Mouse (Mus musculus) layer of hippocampus, postnatal 14 days (tissue): ENCODE measurements around the gene Gna15. TPM values are rescaled to one million over a fixed set of nuclear protein-coding genes. Genes with fewer than 3 reads are reported as not detected.
A peak's percentile ranks its signal among the peaks of the same experiment; 100 is the strongest.

ENCODE experiments used
- DNase-seq, 2 experiments: peaks; one replicate each; pipeline ENCODE4 v3.0.0; 2021 to 2022; ENCODE audit warnings: low spot score in 2 of 2, mixed read lengths in 1 of 2
- total RNA-seq, 2 experiments: library from RNA; stranded (reverse); gene quantifications; 2 replicates each; pipeline ENCODE4 v1.2.3; 2021

Gna15 gene
- total RNA-seq, 2 experiments from 2014 or later: 2.4 to 4.2 TPM

GRCm38 (mm10) chr10:81523570-81523969, 455 bp downstream of the Gna15 start:
- DNase-seq: no peak

DNA sequence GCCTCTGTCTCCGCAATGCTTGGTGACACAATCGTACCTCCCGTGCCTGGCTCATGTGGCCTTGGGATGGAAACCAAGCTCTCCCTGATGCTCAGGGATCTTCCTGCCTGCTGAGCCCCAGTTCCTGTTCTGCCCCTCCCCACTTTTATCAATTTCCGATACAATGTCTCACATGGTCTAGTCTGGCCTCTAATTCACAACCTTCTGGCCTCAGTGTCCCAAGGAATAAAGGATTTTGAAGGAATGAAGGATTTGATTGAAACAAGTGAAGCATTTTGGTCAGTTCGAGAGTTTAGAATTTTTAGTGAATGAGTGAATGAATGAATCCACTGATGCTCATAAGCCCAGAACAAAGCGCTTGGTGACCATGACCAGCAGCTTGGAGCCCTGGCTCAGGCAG, 883 bp downstream of the Gna15 start:
- no peak for DNase-seq

DNA sequence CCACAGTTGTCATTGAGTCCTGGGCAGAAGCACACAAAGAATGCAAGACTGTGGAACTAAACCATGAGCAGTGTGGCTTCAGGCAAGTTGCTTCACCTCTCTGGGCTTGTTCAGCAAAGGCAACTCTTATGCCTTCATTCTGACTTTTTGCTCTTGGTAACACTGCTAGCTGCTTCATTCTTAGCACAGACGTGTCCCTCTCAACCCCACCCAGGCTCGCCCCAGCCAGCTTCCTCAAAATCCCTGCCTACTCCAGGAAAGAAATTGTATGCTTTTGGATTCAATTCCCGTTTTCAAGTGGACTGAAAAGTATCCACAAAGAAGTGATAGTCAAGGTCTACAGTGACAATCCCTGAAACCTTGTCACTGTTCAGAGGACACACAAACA, 4.1 kb downstream of the Gna15 start:
- DNase-seq: no peak

DNA sequence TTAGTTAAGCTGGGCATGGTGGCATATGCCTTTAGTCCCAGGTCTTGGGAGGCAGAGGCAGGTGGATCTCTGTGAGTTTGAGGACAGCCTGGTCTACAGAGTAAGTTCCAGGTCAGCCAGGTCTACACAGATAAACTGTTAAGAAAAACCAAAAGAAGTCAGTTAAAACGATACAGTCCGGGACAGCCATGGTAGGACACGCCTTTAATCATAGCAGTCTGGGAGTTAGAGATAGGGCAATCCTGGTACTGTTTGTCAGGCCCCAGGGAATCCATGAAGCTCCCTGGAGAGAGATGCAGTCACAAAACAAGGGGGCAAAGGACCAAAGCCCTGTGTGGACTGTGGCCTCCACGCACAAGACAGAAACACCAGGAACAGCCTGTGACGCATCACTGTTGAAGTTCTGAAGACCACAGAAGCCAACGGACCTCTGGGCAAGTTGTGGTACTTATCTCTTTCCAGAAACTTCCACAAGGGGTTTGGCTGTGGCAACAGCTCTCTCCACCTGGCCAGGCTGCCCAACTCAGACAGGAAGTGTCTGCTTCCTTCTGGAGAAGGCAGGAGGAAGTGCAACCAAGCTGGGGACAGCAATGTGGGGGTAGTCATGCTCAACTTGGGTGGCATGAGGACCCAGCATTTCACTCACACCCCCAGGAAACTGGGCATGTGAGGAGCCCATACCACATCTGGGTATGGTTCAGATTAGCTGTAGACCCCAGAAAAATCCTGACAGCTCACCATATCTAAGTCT, 4.6 kb downstream of the Gna15 start:
- no peak for DNase-seq

GRCm38 (mm10) chr10:81518546-81518945, 5.5 kb downstream of the Gna15 start:
- DNase-seq: peak in 1 of 2 experiments; percentile 51

GRCm38 (mm10) chr10:81517227-81517626, 6.8 kb downstream of the Gna15 start:
- no peak for DNase-seq

DNA sequence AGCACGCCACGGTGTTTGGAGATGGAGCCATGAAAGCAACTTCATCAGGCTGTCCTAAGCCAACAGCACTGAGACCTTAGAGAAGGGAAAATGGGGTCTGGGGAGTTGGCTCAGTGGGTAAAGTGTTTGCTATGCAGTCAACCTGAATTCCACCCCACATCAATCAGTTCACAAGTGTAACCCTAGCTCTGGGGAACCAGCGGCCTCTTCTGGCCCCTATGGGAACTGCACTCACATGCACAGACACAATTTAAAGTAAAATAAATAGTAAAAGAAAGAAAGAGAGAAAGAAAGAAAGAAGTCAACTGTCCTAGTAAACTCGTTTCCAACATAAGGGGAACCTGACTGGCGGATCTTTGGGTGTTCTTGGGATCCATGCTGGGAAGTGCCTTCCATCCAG, 10.2 kb downstream of the Gna15 start:
- no peak for DNase-seq

- no peak for DNase-seq
Observed at GRCm38 (mm10) chr10:81510246-81510810, 13.7 kb downstream of the Gna15 start.

- no peak for DNase-seq
Observed at GRCm38 (mm10) chr10:81507691-81508489, 16.1 kb downstream of the Gna15 start.

DNA sequence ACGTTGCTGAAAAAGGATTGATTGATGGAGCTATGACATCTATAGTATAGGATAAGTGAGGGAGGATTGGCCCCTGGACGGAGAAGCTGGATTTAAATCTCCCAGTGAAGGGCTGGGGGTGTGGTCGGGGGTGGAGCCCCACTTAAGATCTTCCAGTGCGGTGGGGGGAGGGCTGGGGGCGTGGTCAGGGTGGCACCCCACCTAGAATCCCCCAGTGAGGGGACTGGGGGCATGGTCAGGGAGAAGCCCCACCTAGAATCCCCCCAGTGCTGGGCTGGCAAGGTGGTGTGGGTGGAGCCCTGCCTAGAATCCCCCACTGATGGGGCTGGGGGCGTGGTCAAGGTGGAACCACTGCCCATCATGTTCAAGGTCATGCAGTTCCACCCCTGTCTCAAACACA, 16.9 kb downstream of the Gna15 start:
- DNase-seq: no peak

DNA sequence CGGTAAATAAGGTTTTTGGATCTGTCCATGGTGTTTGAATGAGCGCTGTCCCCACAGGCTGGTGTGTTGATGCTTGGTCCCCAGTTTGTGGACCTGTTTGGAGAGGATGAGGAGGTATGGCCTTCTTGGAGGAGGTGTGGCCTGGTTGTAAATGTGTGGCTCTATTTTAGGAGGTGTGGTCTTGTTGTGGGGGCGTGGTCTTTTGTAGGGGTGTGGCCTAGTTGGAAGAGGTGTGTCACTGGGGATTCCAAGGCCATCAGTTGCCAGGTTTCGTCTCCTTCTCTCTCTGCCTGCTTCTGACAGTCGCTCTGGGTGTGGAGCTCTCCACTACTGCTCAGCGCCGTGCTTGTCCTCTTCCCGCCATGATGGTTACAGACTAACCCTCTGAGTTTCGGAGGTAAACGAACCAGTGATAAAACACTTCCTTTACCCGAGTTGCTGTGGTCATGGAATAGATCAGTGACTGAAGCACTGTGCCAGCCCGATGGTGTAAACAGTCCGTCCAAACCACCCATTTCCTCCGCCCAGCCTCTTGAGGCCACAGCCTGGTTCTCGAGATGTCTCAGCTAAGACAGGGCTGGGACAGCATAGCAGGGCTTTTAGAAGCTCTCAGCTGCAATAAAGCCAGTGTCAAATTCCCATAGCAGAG, 18.9 kb downstream of the Gna15 start:
- no peak for DNase-seq

DNA sequence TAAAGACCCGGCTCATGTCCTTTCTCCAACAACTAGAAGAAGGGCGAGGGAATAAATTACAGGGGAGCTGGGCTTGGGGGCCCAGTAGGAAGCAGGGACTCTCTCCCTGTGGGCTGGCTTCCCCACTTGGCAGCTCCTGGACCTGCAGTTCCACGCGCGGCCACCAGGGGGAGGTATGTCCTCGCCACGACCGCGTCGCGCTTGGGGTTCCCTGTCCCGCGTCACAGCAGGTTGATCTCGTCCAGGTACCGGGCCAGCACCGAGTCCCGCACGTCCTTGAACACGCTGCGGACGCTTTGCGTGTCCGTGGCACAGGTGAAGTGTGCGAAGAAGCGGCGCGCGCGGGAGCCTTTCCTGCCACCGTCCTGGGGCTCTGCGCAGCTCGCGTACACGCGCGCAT, 21.4 kb downstream of the Gna15 start:
- peak; percentile 89 to 90 for DNase-seq

DNA sequence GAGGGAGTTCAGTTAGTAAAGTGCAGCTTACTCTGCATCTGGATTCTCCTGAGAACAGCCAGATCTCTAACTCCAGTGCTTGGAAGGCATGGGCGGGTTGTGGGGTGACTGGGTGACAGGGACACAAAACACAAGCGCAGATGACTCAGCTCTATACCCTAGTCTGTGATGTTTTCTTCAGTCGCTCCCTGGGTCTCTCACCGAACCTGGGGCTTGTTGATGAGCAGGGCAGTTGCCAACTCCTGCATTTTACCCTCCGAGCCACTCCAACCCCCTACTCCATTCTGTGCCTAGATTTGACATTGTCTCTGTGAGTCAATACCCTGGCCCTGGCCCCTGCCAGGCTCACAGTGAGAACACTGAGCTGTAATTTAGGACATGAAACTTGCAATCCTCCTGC, 22.2 kb downstream of the Gna15 start:
- no peak for DNase-seq

- no peak for DNase-seq
Observed at GRCm38 (mm10) chr10:81500032-81500431, 24.0 kb downstream of the Gna15 start, which contains the start of gene S1pr4. Gene S1pr4, minus strand, starts transcription at chr10:81500132.

GRCm38 (mm10) chr10:81499250-81499901, 24.6 kb downstream of the Gna15 start:
- DNase-seq: no peak

DNA sequence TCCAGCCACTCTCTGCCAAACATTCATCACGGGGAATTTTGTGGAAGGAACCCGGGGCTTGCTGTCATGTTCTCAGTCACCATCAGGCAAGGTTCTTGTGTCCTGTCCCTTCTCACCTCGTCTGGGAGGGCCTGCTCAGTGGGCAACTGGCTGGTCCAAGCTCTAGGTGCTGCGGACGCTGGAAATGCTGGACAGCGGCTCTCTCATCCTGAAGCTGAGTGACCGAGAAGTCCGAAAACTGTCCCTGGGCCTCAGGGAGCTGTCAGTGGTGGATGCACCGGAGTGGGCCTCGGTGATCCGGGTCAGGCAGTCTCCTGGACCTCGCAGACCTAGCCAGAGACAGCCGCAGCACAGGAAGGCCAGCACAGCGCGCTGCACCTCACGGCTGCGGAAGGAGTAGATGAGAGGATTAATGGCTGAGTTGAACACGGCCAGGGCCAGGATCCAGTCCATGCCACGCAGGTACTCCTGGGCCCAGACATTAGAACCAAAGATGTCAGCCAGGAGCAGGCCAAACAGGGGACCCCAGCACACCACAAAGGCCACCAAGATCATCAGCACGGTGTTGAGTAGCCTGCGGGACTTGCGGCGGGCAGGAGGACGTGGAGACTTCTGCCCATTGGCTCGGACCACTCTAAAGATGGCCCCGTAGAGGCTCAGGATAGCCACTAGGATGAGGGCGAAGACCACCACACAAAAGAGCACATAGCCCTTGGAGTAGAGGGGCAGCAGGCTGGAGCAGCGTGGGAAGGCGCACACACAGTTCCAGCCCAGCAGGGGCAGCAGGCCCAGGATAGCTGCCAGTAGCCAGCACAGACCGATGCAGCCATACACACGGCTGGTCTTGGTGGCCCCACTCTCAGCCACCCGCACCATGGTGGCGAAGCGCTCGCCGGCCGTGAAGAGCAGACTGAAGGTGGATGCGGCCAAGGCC, 25.4 kb downstream of the Gna15 start:
- peak in 1 of 2 experiments; percentile 13 for DNase-seq

DNA sequence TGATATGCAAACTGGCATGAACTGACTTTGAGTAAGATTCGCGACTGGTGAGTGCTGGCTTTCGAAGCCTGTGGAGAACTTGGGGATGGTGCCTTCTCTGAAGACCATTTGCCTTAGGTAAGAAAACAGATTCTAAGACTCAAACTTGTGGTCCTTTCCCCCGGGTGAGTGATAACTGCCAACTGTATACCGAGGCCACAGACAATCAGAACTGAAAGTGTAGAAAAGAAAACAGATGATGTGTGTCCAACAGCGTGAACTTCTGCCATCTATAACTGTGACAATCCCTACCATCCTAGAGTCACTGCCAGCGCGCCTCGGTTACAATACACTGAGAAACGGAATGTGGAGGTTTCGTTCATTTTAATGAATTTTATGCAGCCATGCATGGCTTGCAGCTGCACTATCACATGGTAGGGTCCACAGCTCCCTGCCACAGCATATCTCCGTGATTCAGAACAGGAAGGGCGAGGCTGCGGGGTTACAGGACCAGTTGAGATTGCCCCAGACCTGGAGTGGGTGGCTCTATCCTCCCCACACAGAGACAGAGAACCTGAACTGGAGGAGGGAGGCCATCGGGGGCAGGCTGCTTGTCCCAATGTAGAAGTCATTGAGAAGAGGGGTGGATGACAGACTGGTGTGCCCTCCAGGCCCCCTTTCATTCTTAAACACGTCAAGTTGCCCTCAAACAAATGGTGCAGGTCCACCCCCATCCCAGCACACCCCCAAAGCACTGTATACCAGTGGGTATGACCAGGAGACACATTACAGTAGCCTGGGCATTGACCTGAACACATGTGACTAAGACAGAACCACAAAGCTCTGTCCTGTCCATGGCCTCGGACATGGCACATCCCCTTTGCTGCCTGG, 26.4 kb downstream of the Gna15 start:
- DNase-seq: peak in 1 of 2 experiments; percentile 19

GRCm38 (mm10) chr10:81496969-81497368, 27.1 kb downstream of the Gna15 start:
- peak in 1 of 2 experiments; percentile 12 for DNase-seq
